Mouse (Mus musculus): ENCODE measurements around the gene Il20. TPM values are rescaled to one million over a fixed set of nuclear protein-coding genes. Genes with fewer than 3 reads are reported as not detected.

Gene Il20
- polyA plus RNA-seq, 1 experiment, result not detected

DNA sequence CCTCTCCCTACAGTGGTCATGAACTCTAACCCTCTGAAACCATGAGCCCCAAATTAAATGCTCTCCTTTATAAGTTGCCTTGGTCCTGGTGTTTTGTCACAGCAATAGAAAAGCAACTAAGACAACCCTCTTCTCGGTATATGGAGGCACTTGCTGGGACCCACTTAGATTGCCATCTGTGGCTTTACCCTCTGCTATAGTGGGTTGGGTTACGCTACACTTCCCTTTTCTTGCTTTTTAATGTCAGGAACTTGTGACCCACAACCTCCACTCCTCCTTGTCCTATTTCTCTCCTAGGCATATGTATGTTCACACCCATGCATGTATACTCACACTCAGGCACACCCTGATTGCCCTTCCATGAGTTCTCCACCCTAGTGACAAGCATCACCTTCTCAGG lies 38.3 kb downstream of the Il20 start:
- DNase-seq (ENCODE audit: extremely low spot score in 1 of 2, low spot score in 1 of 2), result no peak

DNA sequence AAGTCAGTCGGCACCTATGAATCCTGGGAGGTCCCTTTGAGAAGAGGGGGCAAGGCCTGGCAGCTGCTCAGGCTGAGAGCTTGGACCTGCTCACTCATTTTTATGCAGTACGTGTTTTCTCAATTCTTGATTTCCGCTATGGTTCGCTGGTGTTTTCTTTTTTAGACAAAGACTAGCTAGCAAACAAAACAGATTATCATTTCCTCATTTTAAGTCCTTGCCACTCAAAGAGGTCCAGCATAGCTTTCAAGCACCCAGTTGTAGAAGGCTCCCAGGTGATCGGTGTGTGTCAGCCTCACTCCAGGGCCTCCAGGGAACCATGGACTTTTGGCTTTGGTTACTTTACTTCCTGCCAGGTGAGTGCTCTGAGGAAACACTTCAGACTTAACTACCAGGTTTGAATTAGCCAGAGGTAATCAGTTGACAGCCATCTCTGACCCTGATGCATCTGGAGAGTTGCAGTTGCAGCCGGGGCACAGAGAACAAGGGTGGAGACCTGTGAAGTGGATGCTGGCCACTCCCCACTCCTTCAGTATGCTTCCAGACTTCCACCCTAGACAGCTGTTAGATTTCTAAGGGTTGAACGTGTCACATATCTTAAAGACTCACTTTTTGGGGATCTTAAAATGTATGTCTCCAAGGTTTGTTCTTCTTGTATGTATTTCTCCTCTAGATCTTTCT lies 45.6 kb downstream of the Il20 start, which contains the start of gene Fcmr:
Gene Fcmr (plus strand): TSS at position 129 of the 681 bp plus-strand sequence.
- no peak for DNase-seq (ENCODE audit: extremely low spot score in 1 of 2, low spot score in 1 of 2)

DNA sequence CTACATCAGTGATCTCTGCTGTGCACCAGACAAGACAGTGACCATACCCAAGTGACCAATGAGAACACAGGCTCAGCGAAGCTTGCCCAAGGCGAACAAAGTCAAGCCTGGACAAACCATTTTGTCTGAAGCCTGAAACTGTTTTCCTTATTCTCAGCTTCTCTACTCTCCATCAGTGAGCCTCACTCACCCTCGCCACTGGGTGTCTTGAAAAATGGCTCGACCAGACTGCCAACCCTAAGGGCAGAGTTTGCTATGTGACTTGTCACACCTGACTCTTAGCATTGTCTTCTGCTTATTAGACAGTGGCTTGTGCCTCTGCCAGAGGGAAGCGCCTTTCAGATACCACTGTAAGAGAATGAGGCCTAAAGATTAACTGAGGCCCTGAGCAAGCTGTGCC lies 46.5 kb downstream of the Il20 start:
- no peak for DNase-seq (ENCODE audit: extremely low spot score in 1 of 2, low spot score in 1 of 2)

DNA sequence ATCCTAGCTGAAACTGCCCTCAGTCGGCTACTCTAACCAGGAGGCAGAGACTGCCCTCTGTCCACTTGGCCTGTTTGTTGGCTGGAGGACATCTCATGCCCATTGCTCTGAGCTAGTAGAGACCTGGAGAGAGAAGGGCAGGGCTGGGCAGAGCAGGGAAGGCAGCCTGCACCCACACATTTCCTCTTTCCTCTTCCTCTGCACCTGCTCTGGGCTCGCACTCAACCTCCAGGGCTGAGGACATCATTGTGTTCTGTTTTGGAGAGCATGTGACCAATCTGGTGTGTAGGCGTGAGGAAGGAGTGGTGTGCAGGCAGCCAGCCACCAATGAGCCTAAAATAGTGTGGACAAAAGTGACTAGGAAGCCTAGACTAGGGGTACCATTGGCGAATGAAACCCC lies 47.0 kb downstream of the Il20 start:
- DNase-seq (ENCODE audit: extremely low spot score in 1 of 2, low spot score in 1 of 2), result no peak

DNA sequence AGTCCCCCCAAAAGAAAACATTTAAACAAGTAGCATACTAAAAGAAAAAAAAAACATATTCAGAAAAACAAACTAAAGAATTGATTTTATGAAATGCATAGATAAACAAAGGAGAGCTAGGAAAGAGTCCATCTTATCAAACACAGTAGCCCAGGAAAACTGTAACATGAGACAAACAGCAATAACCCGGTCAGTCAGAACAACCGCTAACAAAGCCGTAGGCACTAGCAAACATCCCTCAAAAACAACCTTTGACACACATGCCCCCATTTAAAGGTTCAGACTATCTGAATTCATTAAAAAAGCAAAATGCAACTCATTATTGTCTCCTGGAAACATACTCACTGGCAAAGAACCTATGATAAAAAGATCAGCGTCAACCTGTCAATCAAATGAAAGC lies 53.8 kb downstream of the Il20 start:
- no peak for DNase-seq (ENCODE audit: extremely low spot score in 1 of 2, low spot score in 1 of 2)

Other genes with a start within 250 kb of the Il20 start
- gene C4bp, start 249.8 kb downstream of the Il20 start, polyA plus RNA-seq (2012; rRNA removed), result 0.02 TPM in 1 of 2 replicates, not detected in the other
- 0.12 TPM in 1 of 2 replicates, not detected in the other for gene Gm29427, start 195.7 kb downstream of the Il20 start, polyA plus RNA-seq (2012; rRNA removed)
- gene Yod1, start 194.1 kb downstream of the Il20 start, polyA plus RNA-seq (2012; rRNA removed), result 7.8 and 7.9 TPM in 2 replicates
- 49.8 and 54.3 TPM in 2 replicates for gene Pfkfb2, start 182.2 kb downstream of the Il20 start, polyA plus RNA-seq (2012; rRNA removed)
- gene AA986860, start 179.5 kb downstream of the Il20 start, polyA plus RNA-seq (2012; rRNA removed), result 2.5 and 2.9 TPM in 2 replicates
- gene Fcamr, start 110.5 kb downstream of the Il20 start, polyA plus RNA-seq (2012; rRNA removed), result 0.10 TPM in 1 of 2 replicates, not detected in the other
- gene Pigr, start 84.8 kb downstream of the Il20 start, polyA plus RNA-seq (2012; rRNA removed), result 0.04 and 0.11 TPM in 2 replicates
- gene Fcmr, start 45.8 kb downstream of the Il20 start, polyA plus RNA-seq (2012; rRNA removed), result 0.28 and 1.0 TPM in 2 replicates
- gene Il24, start 24.0 kb downstream of the Il20 start, polyA plus RNA-seq (2012; rRNA removed), result not detected in 2 replicates
- gene Il19, start 28.7 kb upstream of the Il20 start, polyA plus RNA-seq (2012; rRNA removed), result not detected in 2 replicates
- not detected in 2 replicates for gene Il10, start 108.4 kb upstream of the Il20 start, polyA plus RNA-seq (2012; rRNA removed)
- 27.6 and 28.6 TPM in 2 replicates for gene Mapkapk2, start 186.4 kb upstream of the Il20 start, polyA plus RNA-seq (2012; rRNA removed)
- 4.9 and 5.0 TPM in 2 replicates for gene Dyrk3, start 226.9 kb upstream of the Il20 start, polyA plus RNA-seq (2012; rRNA removed)
- gene Eif2d, start 241.7 kb upstream of the Il20 start, polyA plus RNA-seq (2012; rRNA removed), result 52.9 and 54.2 TPM in 2 replicates

Measured in frontal cortex, adult 2 months (tissue).